Mouse (Mus musculus): ENCODE measurements around the gene Tbx1. TPM values are rescaled to one million over a fixed set of nuclear protein-coding genes. Genes with fewer than 3 reads are reported as not detected.

The Tbx1 gene
- polyA plus RNA-seq, 1 experiment from 2014 or later, result 1.1 TPM

Other genes starting within 250 kb of the Tbx1 start
- 29.0 and 34.9 TPM in 2 replicates for gene Tango2, start 242.6 kb downstream of the Tbx1 start, polyA plus RNA-seq (2015; fragmentation: Nextera tagmentation; extraction: Ambion mirVana)
- 25.3 and 28.7 TPM in 2 replicates for gene Arvcf, start 242.5 kb downstream of the Tbx1 start, polyA plus RNA-seq (2015; fragmentation: Nextera tagmentation; extraction: Ambion mirVana)
- gene Txnrd2, start 164.3 kb downstream of the Tbx1 start, polyA plus RNA-seq (2015; fragmentation: Nextera tagmentation; extraction: Ambion mirVana), result 24.4 and 26.1 TPM in 2 replicates
- gene Comt, start 163.8 kb downstream of the Tbx1 start, polyA plus RNA-seq (2015; fragmentation: Nextera tagmentation; extraction: Ambion mirVana), result 95.5 and 101 TPM in 2 replicates
- 13.1 and 14.1 TPM in 2 replicates for gene Gnb1l, start 92.0 kb downstream of the Tbx1 start, polyA plus RNA-seq (2015; fragmentation: Nextera tagmentation; extraction: Ambion mirVana)
- gene Rtl10, start 91.8 kb downstream of the Tbx1 start, polyA plus RNA-seq (2015; fragmentation: Nextera tagmentation; extraction: Ambion mirVana), result 2.7 and 3.2 TPM in 2 replicates
- gene Gp1bb, start 31.7 kb upstream of the Tbx1 start, polyA plus RNA-seq (2015; fragmentation: Nextera tagmentation; extraction: Ambion mirVana), result 1.3 and 1.6 TPM in 2 replicates
- gene Gm49601, start 35.8 kb upstream of the Tbx1 start, polyA plus RNA-seq (2015; fragmentation: Nextera tagmentation; extraction: Ambion mirVana), result 2.6 and 3.4 TPM in 2 replicates
- 21.7 and 22.9 TPM in 2 replicates for gene Sept5, start 39.3 kb upstream of the Tbx1 start, polyA plus RNA-seq (2015; fragmentation: Nextera tagmentation; extraction: Ambion mirVana)
- 27.0 and 30.9 TPM in 2 replicates for gene Cldn5, start 186.2 kb upstream of the Tbx1 start, polyA plus RNA-seq (2015; fragmentation: Nextera tagmentation; extraction: Ambion mirVana)
- 77.9 and 86.6 TPM in 2 replicates for gene Ufd1, start 221.1 kb upstream of the Tbx1 start, polyA plus RNA-seq (2015; fragmentation: Nextera tagmentation; extraction: Ambion mirVana)
- 37.5 and 39.6 TPM in 2 replicates for gene Cdc45, start 221.3 kb upstream of the Tbx1 start, polyA plus RNA-seq (2015; fragmentation: Nextera tagmentation; extraction: Ambion mirVana)
- gene 2510002D24Rik, start 245.9 kb upstream of the Tbx1 start, polyA plus RNA-seq (2015; fragmentation: Nextera tagmentation; extraction: Ambion mirVana), result 45.2 and 53.6 TPM in 2 replicates
- not detected in 2 replicates for gene Gm28539, start 245.9 kb upstream of the Tbx1 start, polyA plus RNA-seq (2015; fragmentation: Nextera tagmentation; extraction: Ambion mirVana)

All from stomach, embryonic 15.5 days (tissue).